Mouse (Mus musculus): ENCODE data around the gene Pitpnm1.

The Pitpnm1 gene

DNA sequence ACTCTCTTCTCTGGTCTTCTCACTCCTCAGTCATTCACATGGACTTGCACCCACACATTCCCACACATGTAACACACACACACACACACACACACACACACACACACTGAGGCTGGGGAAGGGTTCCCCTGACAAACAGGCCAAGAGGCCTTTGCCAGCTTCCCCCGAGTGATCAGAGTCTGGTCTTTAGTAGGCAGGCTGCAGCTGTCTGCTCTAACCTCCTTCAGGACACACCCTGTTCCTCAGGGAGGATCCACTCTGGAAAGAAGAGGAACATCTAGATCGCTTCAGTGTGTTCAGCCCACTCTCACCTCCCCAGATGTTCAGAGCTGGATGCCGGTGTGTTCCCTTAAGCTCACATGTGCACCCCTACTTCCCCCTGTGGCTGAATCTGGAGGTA lies 5.5 kb upstream of the Pitpnm1 start:
- DNase-seq (ENCODE audit: extremely low spot score, low read depth, low spot score), result no peak

- no peak for DNase-seq (ENCODE audit: extremely low spot score, low read depth, low spot score)
Observed at GRCm38 (mm10) chr19:4094774-4095303, 5.0 kb upstream of the Pitpnm1 start.

DNA sequence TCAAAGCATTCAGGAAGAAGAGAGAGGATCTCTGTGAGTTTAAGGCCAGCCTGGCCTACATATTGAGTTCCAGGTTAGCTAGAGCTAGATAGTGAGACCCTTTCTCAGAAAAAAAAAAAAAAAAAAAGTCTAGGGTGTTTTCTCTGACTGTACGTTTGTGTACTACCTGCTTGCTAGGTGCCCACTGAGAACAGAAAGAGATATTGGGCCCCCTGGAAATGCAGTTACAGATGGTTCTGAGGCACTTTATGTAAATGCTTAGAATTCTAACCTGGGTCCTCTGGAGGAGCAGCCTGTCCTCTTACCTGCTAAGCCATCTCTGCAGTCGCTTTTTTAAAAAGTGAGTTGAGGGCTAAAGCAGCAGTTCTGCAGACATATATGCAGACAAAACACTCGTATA lies 4.0 kb upstream of the Pitpnm1 start:
- DNase-seq (ENCODE audit: extremely low spot score, low read depth, low spot score), result no peak

DNA sequence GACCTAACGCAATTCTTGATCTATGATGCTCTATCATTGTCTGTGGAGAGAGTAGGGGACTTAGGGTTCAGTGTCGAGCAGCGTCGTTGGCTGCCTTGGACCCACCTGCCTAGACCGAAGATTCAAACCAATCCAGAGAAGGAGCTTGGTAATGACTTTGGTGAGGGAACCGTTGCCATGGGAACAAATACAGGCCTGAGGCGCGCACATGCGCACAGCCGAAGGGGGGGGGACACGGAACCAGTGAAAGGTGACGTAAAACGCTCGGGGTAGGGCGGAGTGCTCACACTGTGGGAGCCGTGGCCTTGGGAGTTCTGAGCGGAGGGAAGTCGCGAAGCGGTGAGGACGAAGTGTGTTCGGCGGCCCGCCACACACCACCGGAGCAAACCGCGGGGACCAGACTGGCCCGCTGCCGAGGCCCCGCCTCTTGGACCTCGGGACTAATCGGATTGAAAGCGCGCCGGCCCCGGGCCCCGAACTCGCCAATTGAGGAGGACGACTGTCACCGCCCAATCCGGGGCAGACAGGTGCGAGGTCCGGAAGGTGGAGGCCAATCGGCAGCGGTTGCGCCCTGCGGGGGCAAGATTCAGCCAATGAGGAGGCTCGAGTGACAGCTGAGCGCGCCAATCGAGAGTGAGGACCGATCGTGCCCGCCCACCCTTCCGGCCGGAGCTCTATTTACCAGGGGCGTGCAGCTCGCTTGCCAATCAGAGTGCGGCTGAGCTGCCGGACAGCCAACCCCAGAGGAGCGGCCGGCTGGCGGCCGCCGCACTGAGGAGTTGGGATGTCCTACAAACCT lies 3.0 kb upstream of the Pitpnm1 start, which contains the start of gene Cdk2ap2:
TSS of gene Cdk2ap2 (plus strand) at position 541 of the 799 bp plus-strand sequence.
- peak; percentile 91 for DNase-seq (ENCODE audit: extremely low spot score, low read depth, low spot score)

DNA sequence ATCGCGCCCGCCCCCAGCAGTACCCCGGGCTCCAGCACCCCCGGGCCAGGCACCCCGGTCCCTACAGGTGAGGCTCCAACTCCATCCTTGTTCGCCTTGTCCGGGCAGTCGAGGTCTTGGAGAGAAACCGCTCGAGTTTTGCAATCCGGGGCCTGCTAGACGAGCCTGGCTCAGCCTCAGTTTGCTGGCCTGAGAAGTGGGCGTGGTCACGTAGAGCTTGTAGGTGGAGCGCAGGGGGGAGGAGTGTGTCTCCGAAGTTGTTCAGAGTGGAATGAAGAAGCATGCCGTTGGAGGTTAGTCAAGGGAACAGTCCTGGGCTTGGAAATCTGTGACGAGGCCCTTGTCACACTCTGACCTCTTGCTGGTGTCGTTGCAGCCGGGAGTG lies 2.4 kb upstream of the Pitpnm1 start:
- DNase-seq (ENCODE audit: extremely low spot score, low read depth, low spot score), result no peak

- no peak for DNase-seq (ENCODE audit: extremely low spot score, low read depth, low spot score)
Observed at GRCm38 (mm10) chr19:4098426-4098825, 1.4 kb upstream of the Pitpnm1 start.

DNA sequence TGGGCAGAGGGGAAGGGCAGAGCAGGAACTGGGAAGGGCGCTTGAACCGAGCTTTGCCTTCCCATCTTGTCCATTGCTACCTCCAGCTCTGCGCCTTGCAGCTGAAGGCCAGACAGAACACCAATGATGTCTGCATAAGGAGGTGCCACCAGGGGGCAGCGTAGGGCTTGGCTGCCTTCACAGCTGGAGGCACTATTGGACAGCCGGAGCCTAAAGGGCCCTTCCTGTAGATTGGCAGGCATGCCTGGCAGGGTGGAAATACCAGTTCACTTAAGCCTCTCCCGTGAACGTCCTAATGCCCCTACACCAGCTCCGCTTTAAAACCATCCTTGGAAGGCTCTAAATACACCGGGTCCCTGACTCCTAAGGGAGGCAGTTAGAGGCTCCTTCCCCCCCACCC lies 742 bp upstream of the Pitpnm1 start:
- peak; percentile 67 for DNase-seq (ENCODE audit: extremely low spot score, low read depth, low spot score)

- DNase-seq (ENCODE audit: extremely low spot score, low read depth, low spot score), result no peak
Observed at GRCm38 (mm10) chr19:4100718-4101261, 992 bp downstream of the Pitpnm1 start.

DNA sequence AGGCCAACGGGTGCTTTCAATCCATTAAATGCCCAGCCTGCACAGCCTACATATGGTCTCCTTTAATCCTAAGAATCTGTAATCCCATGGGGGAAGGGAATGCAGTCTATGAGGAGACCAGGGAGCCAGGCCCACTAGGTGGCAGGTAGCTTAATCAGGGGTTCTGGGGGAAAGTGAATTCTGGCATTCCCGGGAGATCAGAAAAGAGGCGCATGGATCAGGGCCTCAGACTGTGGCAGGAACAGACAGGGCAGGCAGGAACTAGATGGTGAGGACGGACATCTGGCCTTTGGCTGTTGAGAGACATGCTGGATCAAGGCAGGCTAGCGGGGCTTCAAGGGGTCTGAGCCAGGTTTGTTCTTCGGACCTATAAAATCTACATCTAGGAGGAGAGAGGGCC lies 1.7 kb downstream of the Pitpnm1 start:
- DNase-seq (ENCODE audit: extremely low spot score, low read depth, low spot score), result no peak

- DNase-seq (ENCODE audit: extremely low spot score, low read depth, low spot score), result no peak
Observed at GRCm38 (mm10) chr19:4102049-4102448, 2.3 kb downstream of the Pitpnm1 start.

DNA sequence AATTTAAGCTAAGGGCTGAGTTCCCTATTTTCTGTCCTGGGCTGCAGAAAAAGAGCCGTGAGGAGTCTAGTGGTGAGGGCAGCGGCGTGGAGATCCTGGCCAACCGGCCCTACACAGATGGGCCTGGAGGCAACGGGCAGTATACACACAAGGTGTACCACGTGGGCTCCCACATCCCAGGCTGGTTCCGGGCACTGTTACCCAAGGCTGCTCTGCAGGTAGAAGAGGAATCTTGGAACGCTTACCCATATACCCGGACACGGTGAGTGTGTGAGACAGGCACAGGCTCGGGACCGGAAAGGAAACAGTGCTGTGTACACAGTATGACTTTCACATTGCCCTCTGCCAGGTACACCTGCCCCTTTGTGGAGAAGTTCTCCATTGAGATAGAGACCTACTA lies 2.8 kb downstream of the Pitpnm1 start:
- DNase-seq (ENCODE audit: extremely low spot score, low read depth, low spot score), result no peak

DNA sequence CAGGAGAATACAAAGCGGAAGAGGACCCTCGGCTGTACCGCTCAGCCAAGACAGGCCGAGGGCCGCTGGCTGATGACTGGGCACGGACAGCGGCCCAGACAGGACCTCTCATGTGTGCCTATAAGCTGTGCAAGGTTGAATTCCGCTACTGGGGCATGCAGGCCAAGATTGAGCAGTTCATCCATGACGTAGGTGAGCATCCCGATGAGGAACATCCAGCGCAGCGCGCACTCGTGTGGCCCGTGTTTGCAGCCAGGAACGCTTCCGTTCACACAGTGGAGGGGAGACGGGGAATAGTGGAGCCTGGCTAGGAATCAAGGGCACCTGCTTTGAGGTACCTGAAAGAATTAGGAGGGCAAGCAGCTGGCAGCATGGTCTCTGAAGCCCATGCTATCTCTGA lies 3.5 kb downstream of the Pitpnm1 start:
- DNase-seq (ENCODE audit: extremely low spot score, low read depth, low spot score), result no peak

- no peak for DNase-seq (ENCODE audit: extremely low spot score, low read depth, low spot score)
Observed at GRCm38 (mm10) chr19:4103792-4104191, 4.0 kb downstream of the Pitpnm1 start.

DNA sequence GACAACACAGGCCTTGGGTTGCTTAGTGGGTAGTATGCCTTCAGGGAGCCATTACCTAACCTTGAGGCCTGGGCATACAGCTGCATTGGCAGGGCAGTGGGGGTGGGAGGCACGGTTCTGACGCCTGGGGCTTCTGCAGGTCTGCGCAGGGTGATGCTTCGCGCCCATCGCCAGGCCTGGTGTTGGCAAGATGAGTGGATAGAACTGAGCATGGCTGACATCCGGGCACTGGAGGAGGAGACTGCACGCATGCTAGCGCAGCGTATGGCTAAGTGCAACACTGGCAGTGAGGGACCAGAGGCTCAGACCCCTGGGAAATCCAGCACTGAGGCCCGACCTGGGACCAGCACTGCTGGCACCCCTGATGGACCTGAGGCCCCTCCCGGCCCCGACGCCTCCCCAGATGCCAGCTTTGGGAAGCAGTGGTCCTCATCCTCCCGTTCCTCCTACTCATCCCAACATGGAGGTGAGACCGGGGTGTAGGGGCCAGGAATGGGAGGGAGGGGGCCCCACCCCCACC lies 4.9 kb downstream of the Pitpnm1 start:
- no peak for DNase-seq (ENCODE audit: extremely low spot score, low read depth, low spot score)

DNA sequence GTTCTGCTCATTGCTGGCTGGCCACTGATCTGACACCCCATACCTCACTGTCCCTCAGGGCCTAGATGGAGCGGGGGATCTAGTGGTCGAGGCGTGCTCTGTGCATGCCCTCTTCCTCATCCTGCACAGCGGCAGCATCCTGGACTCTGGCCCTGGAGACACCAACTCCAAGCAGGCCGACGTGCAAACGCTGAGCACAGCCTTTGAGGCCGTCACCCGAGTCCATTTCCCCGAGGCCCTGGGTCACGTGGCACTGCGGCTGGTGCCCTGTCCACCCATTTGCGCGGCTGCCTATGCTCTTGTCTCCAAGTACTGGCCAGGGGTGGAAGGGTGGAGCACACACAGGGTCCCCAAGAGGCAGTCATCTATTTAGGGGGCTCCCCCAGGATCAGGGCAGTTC lies 6.9 kb downstream of the Pitpnm1 start:
- DNase-seq (ENCODE audit: extremely low spot score, low read depth, low spot score), result no peak

DNA sequence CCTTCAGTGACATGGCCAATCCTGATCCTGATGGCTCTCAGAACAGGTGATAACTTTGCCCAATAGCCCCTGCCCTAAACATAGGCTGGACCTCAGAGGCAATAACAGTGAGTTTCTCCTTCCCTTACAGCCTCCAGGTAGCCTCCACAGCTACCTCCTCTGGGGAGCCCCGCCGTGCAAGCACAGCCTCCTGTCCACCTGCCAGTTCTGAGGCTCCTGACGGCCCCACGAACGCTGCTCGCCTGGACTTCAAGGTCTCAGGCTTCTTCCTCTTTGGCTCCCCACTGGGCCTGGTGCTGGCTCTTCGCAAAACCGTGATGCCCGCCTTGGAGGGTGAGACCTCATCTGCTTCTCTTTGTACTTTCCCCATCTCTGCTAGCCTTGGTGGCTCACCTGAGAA lies 8.7 kb downstream of the Pitpnm1 start:
- no peak for DNase-seq (ENCODE audit: extremely low spot score, low read depth, low spot score)

- no peak for DNase-seq (ENCODE audit: extremely low spot score, low read depth, low spot score)
Observed at GRCm38 (mm10) chr19:4112063-4112960, 12.5 kb downstream of the Pitpnm1 start.

DNA sequence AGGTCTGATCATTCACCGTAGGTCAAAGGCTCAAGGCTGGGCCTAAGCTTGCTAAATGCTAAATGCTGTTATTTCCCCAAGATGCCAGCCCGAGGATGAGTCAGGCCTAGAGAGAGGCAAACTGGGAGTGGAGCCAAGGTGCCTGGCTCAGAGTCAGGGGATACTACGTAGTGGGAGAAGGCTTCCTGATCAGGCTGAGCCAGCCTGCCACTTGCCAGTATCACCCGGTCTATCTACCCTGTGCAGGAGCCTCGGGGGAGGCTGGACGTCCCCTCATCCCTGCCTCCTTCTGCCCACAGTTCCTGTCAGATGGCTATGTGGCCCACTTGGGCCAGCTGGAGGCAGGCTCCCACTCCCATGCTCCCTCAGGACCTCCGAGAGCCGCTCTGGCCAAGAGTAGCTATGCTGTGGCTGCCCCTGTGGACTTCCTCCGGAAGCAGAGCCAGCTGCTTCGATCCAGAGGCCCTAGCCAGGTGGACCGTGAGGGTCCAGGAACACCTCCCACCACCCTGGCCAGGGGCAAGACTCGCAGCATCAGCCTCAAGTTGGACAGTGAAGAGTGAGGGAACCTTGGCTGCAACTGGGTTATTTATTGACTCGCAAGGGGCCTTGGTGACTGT lies 13.5 kb downstream of the Pitpnm1 start:
- no peak for DNase-seq (ENCODE audit: extremely low spot score, low read depth, low spot score)

DNA sequence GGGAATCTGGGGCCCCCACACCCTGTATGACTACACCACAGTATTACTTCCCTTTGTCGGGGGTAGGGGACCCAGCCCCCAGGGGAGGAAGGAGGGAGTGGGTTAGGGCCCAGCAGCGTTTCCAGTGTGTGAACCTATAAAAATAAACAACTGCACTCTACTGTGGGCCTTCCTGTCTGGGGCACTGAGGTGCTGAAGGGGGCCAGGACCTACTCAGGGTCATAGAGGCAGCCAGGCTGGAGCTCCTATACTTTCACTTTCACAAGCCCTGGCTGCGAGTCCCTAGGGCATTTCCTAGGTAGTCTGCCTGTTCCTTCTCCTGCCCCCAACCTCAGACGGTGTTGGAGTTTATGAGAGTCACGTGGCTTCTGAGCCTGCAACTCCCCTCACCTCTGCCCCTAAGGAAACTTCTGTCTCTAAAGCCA lies 14.0 kb downstream of the Pitpnm1 start:
- no peak for DNase-seq (ENCODE audit: extremely low spot score, low read depth, low spot score)

GRCm38 (mm10) chr19:4114551-4114950 lies 14.8 kb downstream of the Pitpnm1 start:
- no peak for DNase-seq (ENCODE audit: extremely low spot score, low read depth, low spot score)

- no peak for DNase-seq (ENCODE audit: extremely low spot score, low read depth, low spot score)
Observed at GRCm38 (mm10) chr19:4115144-4115543, 15.3 kb downstream of the Pitpnm1 start.

Data from hindlimb bud, embryonic 11.5 days (tissue).